Mouse (Mus musculus) naive thymus-derived CD4-positive, alpha-beta T cell, adult 5 months (primary cell): ENCODE measurements around the gene Rag1. TPM values are rescaled to one million over a fixed set of nuclear protein-coding genes. Genes with fewer than 3 reads are reported as not detected.

ENCODE experiments used
- polyA plus RNA-seq: library from polyadenylated mRNA; unstranded; fragments of 100-300 nt; shearing (Covaris generic); gene quantifications from one replicate; pipeline ENCODE4 v1.2.1, GENCODE M21; 2017

The Rag1 gene
- not detected for polyA plus RNA-seq

DNA sequence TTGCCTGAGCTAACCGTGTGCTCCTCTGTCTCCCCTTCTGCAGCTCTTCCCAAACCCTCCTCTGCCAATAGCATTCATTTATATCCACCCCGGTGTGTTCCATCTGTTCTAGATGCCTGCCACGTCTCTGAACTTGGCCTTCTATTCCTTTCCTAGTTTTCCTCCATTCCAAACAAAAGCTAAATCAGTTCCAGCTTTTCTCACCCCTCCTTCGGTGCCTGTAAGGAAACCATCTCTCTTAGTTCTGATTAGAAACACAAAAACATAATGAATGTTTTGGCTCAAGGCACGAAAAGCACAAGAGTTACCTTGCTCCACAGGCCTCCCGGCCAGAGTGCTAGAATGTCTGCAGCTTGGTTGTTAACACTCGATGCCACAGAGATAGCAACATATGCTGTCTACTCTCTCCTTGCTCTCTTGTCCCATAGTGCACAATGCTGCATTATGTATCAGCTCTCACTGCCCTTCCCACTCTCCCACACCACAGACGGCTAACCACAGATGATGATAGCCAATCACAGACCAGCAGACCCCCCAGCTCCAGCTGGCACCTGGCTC, at the start of gene Rag1, which contains the start of gene B230118H07Rik:
Gene Rag1, minus strand, starts transcription at position 388 of the 558 bp plus-strand sequence.
Gene B230118H07Rik, minus strand, starts transcription at position 419 of the 558 bp plus-strand sequence.

DNA sequence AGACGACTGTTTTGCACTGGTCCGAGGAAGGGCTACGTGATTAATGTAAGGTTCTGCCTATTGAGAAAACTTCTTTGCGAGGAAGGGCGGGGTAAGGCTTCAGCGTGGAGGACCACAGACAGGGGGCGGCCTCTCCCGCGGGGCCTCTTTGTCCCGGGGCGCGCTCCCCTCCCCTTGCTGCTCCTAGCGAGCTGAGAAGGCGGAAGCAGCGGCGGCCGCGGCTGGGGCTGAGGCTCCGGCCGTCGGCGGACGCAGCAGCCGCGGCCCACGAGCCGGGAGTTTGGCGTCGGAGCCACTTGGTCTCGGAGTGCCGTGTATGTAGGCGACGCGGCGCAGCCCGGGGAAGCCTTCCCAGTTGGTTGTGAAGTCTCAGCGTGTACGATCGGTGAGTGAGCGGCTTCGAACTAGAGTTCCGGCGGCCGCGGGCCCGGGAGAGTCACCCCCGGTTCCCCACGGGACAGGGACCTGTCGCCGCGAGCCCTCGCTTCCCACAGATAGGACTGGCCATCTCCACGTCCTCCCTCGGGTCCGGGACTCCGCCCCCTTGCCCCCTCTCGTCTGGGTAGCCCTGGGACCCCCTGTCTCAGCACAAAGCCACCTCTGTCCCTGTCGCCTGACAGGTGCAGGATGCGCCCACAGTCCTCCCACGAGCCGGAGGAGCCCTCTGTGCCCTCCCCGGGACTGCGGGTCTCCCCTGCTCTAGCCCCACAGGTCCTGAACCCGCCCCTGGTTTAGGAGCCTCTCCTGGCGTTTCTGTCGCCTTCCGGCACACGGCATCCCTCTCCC, 29.1 kb upstream of the Rag1 start, which contains the start of gene Traf6:
Gene Traf6, plus strand, starts transcription at position 194 of the 786 bp plus-strand sequence.

GRCm38 (mm10) chr2:101624526-101624925, 24.8 kb downstream of the Rag1 start, which contains the start of gene Rag2:
Gene Rag2, plus strand, starts transcription at chr2:101624718.

Other genes starting within 250 kb of the Rag1 start
- gene Rag2, start 24.8 kb downstream of the Rag1 start, polyA plus RNA-seq: not detected
- 1.9 TPM for gene B230118H07Rik, start within 50 bp of the Rag1 start, polyA plus RNA-seq
- gene Traf6, start 28.9 kb upstream of the Rag1 start, polyA plus RNA-seq: 36.8 TPM
- not detected for gene Prr5l, start 233.5 kb upstream of the Rag1 start, polyA plus RNA-seq
- 17.3 TPM for gene Commd9, start 236.7 kb upstream of the Rag1 start, polyA plus RNA-seq